Mouse (Mus musculus) embryonic facial prominence, embryonic 11.5 days (tissue): Measurements from ENCODE around the gene Hus1b. TPM values are rescaled to one million over a fixed set of nuclear protein-coding genes. Genes with fewer than 3 reads are reported as not detected.

ENCODE experiments used
- ATAC-seq: fragments of 200-750 bp; cut with Nextera tagmentation; replicated peaks from 2 replicates; pipeline ENCODE4 v1.8.0; 2017; ENCODE audit warnings: low read depth; ENCODE audit not compliant: insufficient number of reproducible peaks, low FRiP score, low TSS enrichment
- DNase-seq: peaks from one replicate; pipeline ENCODE4 v3.0.0-alpha.2; 2015; ENCODE audit warnings: low spot score
- H3K27ac ChIP-seq: fragments of 300-500 bp; sonication (generic); replicated peaks from 2 replicates; pipeline ENCODE4 v1.5.1; 2014; ENCODE audit warnings: mild to moderate bottlenecking, low read depth, low read length, control low read depth
- H3K27me3 ChIP-seq: fragments of 300-500 bp; sonication (generic); 2 replicates; pipeline ENCODE4 v1.6.1; 2014; ENCODE audit warnings: mild to moderate bottlenecking, low read length, moderate library complexity, mixed read lengths; ENCODE audit not compliant: control insufficient read depth, insufficient read depth
- H3K36me3 ChIP-seq: fragments of 300-500 bp; sonication (generic); replicated peaks from 2 replicates; pipeline ENCODE4 v1.6.1; 2014; ENCODE audit warnings: low read depth, mild to moderate bottlenecking, low read length, moderate library complexity, mixed read lengths; ENCODE audit not compliant: control insufficient read depth, insufficient read depth
- H3K4me1 ChIP-seq: fragments of 300-500 bp; sonication (generic); 2 replicates; pipeline ENCODE4 v1.6.1; 2014; ENCODE audit warnings: low read length, mixed read lengths; ENCODE audit not compliant: control insufficient read depth, insufficient read depth
- H3K4me2 ChIP-seq: fragments of 300-500 bp; sonication (generic); 2 replicates; pipeline ENCODE4 v1.6.1; 2014; ENCODE audit warnings: low read depth, mild to moderate bottlenecking, control low read depth, low read length, moderate library complexity
- H3K4me3 ChIP-seq: fragments of 300-500 bp; sonication (generic); 2 replicates; pipeline ENCODE4 v1.5.1; 2014; ENCODE audit warnings: low read depth, low read length, control low read depth
- H3K9ac ChIP-seq: fragments of 300-500 bp; sonication (generic); replicated peaks from 2 replicates; pipeline ENCODE4 v1.6.1; 2014; ENCODE audit warnings: mild to moderate bottlenecking, control low read depth, low read length
- H3K9me3 ChIP-seq: fragments of 300-500 bp; sonication (generic); replicated peaks from 2 replicates; pipeline ENCODE4 v1.6.1; 2016; ENCODE audit warnings: mild to moderate bottlenecking, low read length, inconsistent platforms, mixed read lengths; ENCODE audit not compliant: control insufficient read depth
- WGBS: fragments of 180-500 bp; shearing (Covaris S2); extraction: QIAGEN DNeasy Blood & Tissue Kit; methylation state at CpG from one replicate; pipeline ENCODE4 v1.1.7; 2014; 5-methylcytosine and 5-hydroxymethylcytosine counted together
- polyA plus RNA-seq: library from polyadenylated mRNA; unstranded; fragments of >200 nt; fragmentation: Nextera tagmentation; extraction: Ambion mirVana; gene quantifications from 2 replicates; pipeline ENCODE4 v1.2.1, GENCODE M21; 2014

Hus1b gene
- polyA plus RNA-seq, 1 experiment from 2014 or later = not detected

- Histone ChIP-seq H3K4me2 (no peak overlapping the region), H3K4me3 (no peak overlapping the region), H3K9ac (no peak overlapping the region), H3K27me3 (no peaks in the 10 kb centered on the region), H3K36me3 (no peaks in the 10 kb centered on the region), H3K27ac (no peak overlapping the region), H3K9me3 (no peaks in the 10 kb centered on the region), H3K4me1 (peaks cover 4% of the 10 kb centered on the region; the same call in 1 of the 2 replicates)
- DNase-seq (no peak), ATAC-seq (no peak)
- 59% methylated on average over 5 of the region's 5 CpGs for WGBS
Observed at GRCm38 (mm10) chr13:30911931-30912625, 35.5 kb downstream of the Hus1b start.

- WGBS = 68% methylated on average over 5 of the region's 5 CpGs
- Histone ChIP-seq H3K4me1 (peaks cover 4% of the 10 kb centered on the region; the same call in 1 of the 2 replicates), H3K9ac (no peak overlapping the region), H3K4me3 (no peak overlapping the region), H3K9me3 (no peaks in the 10 kb centered on the region), H3K27ac (no peak overlapping the region), H3K36me3 (no peaks in the 10 kb centered on the region), H3K27me3 (no peaks in the 10 kb centered on the region), H3K4me2 (no peak overlapping the region)
- ATAC-seq = no peak
- no peak for DNase-seq
Observed at GRCm38 (mm10) chr13:30910889-30911288, 36.7 kb downstream of the Hus1b start.

- no peaks in the 10 kb centered on the region for H3K4me1 ChIP-seq
- H3K27ac ChIP-seq = no peak overlapping the region
- H3K9ac ChIP-seq = no peak overlapping the region
- H3K4me3 ChIP-seq = no peak overlapping the region
- ATAC-seq = no peak
- DNase-seq = no peak
- H3K9me3 ChIP-seq = no peaks in the 10 kb centered on the region
- no peaks in the 10 kb centered on the region for H3K36me3 ChIP-seq
- 32% methylated on average over 2 of the region's 2 CpGs for WGBS
- H3K4me2 ChIP-seq = no peak overlapping the region
- H3K27me3 ChIP-seq = no peaks in the 10 kb centered on the region
Observed at GRCm38 (mm10) chr13:30902286-30902685, 45.3 kb downstream of the Hus1b start.

GRCm38 (mm10) chr13:30901387-30902041, 46.0 kb downstream of the Hus1b start:
- Histone ChIP-seq H3K9me3 (no peaks in the 10 kb centered on the region), H3K9ac (no peak overlapping the region), H3K4me1 (no peaks in the 10 kb centered on the region), H3K4me2 (no peak overlapping the region), H3K36me3 (no peaks in the 10 kb centered on the region), H3K27me3 (no peaks in the 10 kb centered on the region), H3K27ac (no peak overlapping the region), H3K4me3 (no peak overlapping the region)
- 86% methylated on average over 7 of the region's 7 CpGs for WGBS
- no peak for ATAC-seq
- peak; percentile 56 for DNase-seq

Other genes starting within 250 kb of the Hus1b start
- gene Irf4, start 198.5 kb downstream of the Hus1b start, polyA plus RNA-seq = not detected in 2 replicates
- gene Exoc2, start 26.3 kb upstream of the Hus1b start, polyA plus RNA-seq = 41.5 and 43.8 TPM in 2 replicates
- gene Gm5447, start 26.4 kb upstream of the Hus1b start, polyA plus RNA-seq = 0.15 and 0.26 TPM in 2 replicates